Mouse (Mus musculus) adrenal gland, postnatal 4 days (tissue): Measurements from ENCODE around the gene Gm45618. TPM values are rescaled to one million over a fixed set of nuclear protein-coding genes. Genes with fewer than 3 reads are reported as not detected.

ENCODE experiments used
- DNase-seq, 2 experiments: peaks; one replicate each; pipeline ENCODE4 v3.0.0; 2021 to 2022; ENCODE audit warnings: low spot score in 2 of 2, mixed read lengths in 2 of 2
- total RNA-seq, 2 experiments: library from RNA; stranded (reverse); gene quantifications; 2 replicates each; pipeline ENCODE4 v1.2.3; 2021

Gm45618 gene
- total RNA-seq, 2 experiments from 2014 or later = not detected

GRCm38 (mm10) chr7:142070458-142071211 is 49.9 kb downstream of the Gm45618 start:
- DNase-seq = peak; percentile 32 to 53

Other genes starting within 250 kb of the Gm45618 start
- 10 to 100 TPM; 54.1 to 57.8 TPM for gene Tollip, start 202.2 kb downstream of the Gm45618 start, total RNA-seq
- 1 to 10 TPM; 7.0 to 7.3 TPM for gene Brsk2, start 171.0 kb downstream of the Gm45618 start, total RNA-seq
- gene Mob2, start 59.7 kb downstream of the Gm45618 start, total RNA-seq = 10 to 100 TPM; 50.1 to 52.1 TPM
- gene Dusp8, start 24.9 kb downstream of the Gm45618 start, total RNA-seq = 1 to 10 TPM; 9.2 to 9.3 TPM
- not detected for gene Gm39115, start 15.3 kb upstream of the Gm45618 start, total RNA-seq
- not detected for gene Gm45337, start 23.9 kb upstream of the Gm45618 start, total RNA-seq
- not detected for gene Gm29735, start 36.4 kb upstream of the Gm45618 start, total RNA-seq
- gene Gm4553, start 45.0 kb upstream of the Gm45618 start, total RNA-seq = not detected
- not detected for gene Krtap5-2, start 55.3 kb upstream of the Gm45618 start, total RNA-seq
- gene Gm10153, start 69.7 kb upstream of the Gm45618 start, total RNA-seq = not detected
- not detected for gene Krtap5-3, start 80.6 kb upstream of the Gm45618 start, total RNA-seq
- not detected for gene Gm7579, start 91.1 kb upstream of the Gm45618 start, total RNA-seq
- not detected for gene Krtap5-5, start 109.2 kb upstream of the Gm45618 start, total RNA-seq
- not detected for gene Gm40460, start 120.3 kb upstream of the Gm45618 start, total RNA-seq
- not detected for gene Gm2431, start 137.6 kb upstream of the Gm45618 start, total RNA-seq
- not detected for gene Gm4559, start 153.6 kb upstream of the Gm45618 start, total RNA-seq
- gene Krtap5-1, start 176.4 kb upstream of the Gm45618 start, total RNA-seq = not detected
- not detected for gene Krtap5-4, start 182.8 kb upstream of the Gm45618 start, total RNA-seq